ENCODE assay signal across 25 mouse cellular contexts in genomic region chr5:28461376-28461775, GRCm38 (mm10). TPM values are rescaled to one million over a fixed set of nuclear protein-coding genes. Genes with fewer than 3 reads are reported as not detected.
A peak's percentile ranks its signal among the peaks of the same experiment; 100 is the strongest.
DNase-seq lines count a peak whose midpoint lies in the region; ATAC-seq and TF ChIP-seq lines count a peak whose summit lies in the region.
"Had no signal": no experiment of that assay in that cellular context is flagged by ENCODE, and none has a peak within 500 bp of the region (broad histone marks: within the 10 kb centered on the region; RNA-seq: fewer than 3 reads in every experiment).

No protein-coding gene starts in this region.

- H3K9me3 ChIP-seq in hindbrain, embryonic 11.5 days (ENCODE audit: control insufficient read depth, low read length): no peaks in the 10 kb centered on the region
- no peaks in the 10 kb centered on the region for H3K9me3 ChIP-seq in hindbrain, postnatal 0 days (ENCODE audit: low read length)
- no peaks in the 10 kb centered on the region for H3K9me3 ChIP-seq in lung, postnatal 0 days (ENCODE audit: low read length)
- H3K9me3 ChIP-seq in stomach, embryonic 14.5 days (ENCODE audit: control insufficient read depth, low read depth, low read length): no peaks in the 10 kb centered on the region
- H3K9me3 ChIP-seq in stomach, postnatal 0 days (ENCODE audit: control insufficient read depth, low read length): no peaks in the 10 kb centered on the region
- H3K9me3 ChIP-seq in stomach, embryonic 15.5 days: no peaks in the 10 kb centered on the region
- H3K9me3 ChIP-seq: heart, embryonic 12.5 days; hindbrain, embryonic 15.5 days; limb, embryonic 15.5 days; liver, embryonic 15.5 days had no signal

- WGBS in hindbrain, embryonic 11.5 days: 5% methylated on average over 11 of the region's 11 CpGs
- 20% methylated on average over 11 of the region's 11 CpGs for WGBS in hindbrain, postnatal 0 days
- 11% methylated on average over 11 of the region's 11 CpGs for WGBS in lung, postnatal 0 days
- 15% methylated on average over 11 of the region's 11 CpGs for WGBS in stomach, embryonic 14.5 days
- 30% methylated on average over 11 of the region's 11 CpGs for WGBS in stomach, postnatal 0 days
- 19% methylated on average over 11 of the region's 11 CpGs for WGBS in stomach, embryonic 15.5 days

- no peak for DNase-seq in hindbrain, embryonic 11.5 days (ENCODE audit: low spot score)
- DNase-seq in hindbrain, postnatal 0 days (ENCODE audit: low spot score): no peak
- DNase-seq in lung, postnatal 0 days (ENCODE audit: low spot score): no peak
- no peak for DNase-seq in lung, postnatal 10 days
- no peak for DNase-seq in stomach, postnatal 0 days (ENCODE audit: low spot score)
- DNase-seq in cerebellum, adult 11 months: no peak
- DNase-seq: adrenal gland, postnatal 25 days; cerebellum, adult 9-11 months; forebrain, postnatal 0 days; gastrocnemius, postnatal 14 days; heart, adult 18-20 months; heart, postnatal 10 days; kidney, adult 8-10 months; kidney, postnatal 10 days; left cerebral cortex, postnatal 4 days had no signal

- no peak for ATAC-seq in hindbrain, embryonic 11.5 days (ENCODE audit: low FRiP score)
- ATAC-seq in hindbrain, postnatal 0 days: no peak
- ATAC-seq in lung, postnatal 0 days: no peak
- ATAC-seq in stomach, embryonic 14.5 days (ENCODE audit: insufficient number of reproducible peaks, insufficient read depth, low FRiP score, low read depth): no peak
- no peak for ATAC-seq in stomach, postnatal 0 days (ENCODE audit: low FRiP score, low TSS enrichment)
- no peak for ATAC-seq in stomach, embryonic 15.5 days (ENCODE audit: insufficient read depth, low FRiP score, low read depth)
- ATAC-seq: forebrain, postnatal 0 days had no signal

- no peaks in the 10 kb centered on the region for H3K36me3 ChIP-seq in hindbrain, embryonic 11.5 days (ENCODE audit: control insufficient read depth, insufficient read depth, low read length)
- H3K36me3 ChIP-seq in hindbrain, postnatal 0 days (ENCODE audit: insufficient read depth, low read length): no peaks in the 10 kb centered on the region
- no peaks in the 10 kb centered on the region for H3K36me3 ChIP-seq in lung, postnatal 0 days (ENCODE audit: insufficient read depth, low read length)
- no peaks in the 10 kb centered on the region for H3K36me3 ChIP-seq in stomach, embryonic 14.5 days (ENCODE audit: control insufficient read depth, insufficient read depth, low read length)
- H3K36me3 ChIP-seq in stomach, postnatal 0 days (ENCODE audit: control insufficient read depth, insufficient read depth, low read length): no peaks in the 10 kb centered on the region
- H3K36me3 ChIP-seq in stomach, embryonic 15.5 days: no peaks in the 10 kb centered on the region
- H3K36me3 ChIP-seq: heart, embryonic 12.5 days; hindbrain, embryonic 15.5 days; limb, embryonic 15.5 days; liver, embryonic 15.5 days had no signal

- H3K9ac ChIP-seq in hindbrain, embryonic 11.5 days (ENCODE audit: low read depth, low read length): no peak overlapping the region
- H3K9ac ChIP-seq in hindbrain, postnatal 0 days (replicated peaks; ENCODE audit: low read length): no peak overlapping the region
- no peak overlapping the region for H3K9ac ChIP-seq in lung, postnatal 0 days (replicated peaks; ENCODE audit: low read depth)
- 0 out of 2 replicates have a peak overlapping the region, but pooled peaks have one; percentile 4 for H3K9ac ChIP-seq in stomach, embryonic 14.5 days (replicated peaks; ENCODE audit: low read depth, low read length)
- H3K9ac ChIP-seq in stomach, postnatal 0 days (ENCODE audit: low read length): no peak overlapping the region
- no peak overlapping the region for H3K9ac ChIP-seq in stomach, embryonic 15.5 days
- H3K9ac ChIP-seq: forebrain, postnatal 0 days; heart, embryonic 12.5 days; hindbrain, embryonic 15.5 days; limb, embryonic 15.5 days; liver, embryonic 15.5 days had no signal

- 0 out of 2 replicates have a peak overlapping the region, but pooled peaks have one; percentile 5 for H3K4me2 ChIP-seq in hindbrain, embryonic 11.5 days (replicated peaks; ENCODE audit: low read depth, low read length)
- no peak overlapping the region for H3K4me2 ChIP-seq in hindbrain, postnatal 0 days (ENCODE audit: low read depth, low read length)
- H3K4me2 ChIP-seq in lung, postnatal 0 days (replicated peaks; ENCODE audit: low read depth, low read length): 0 out of 2 replicates have a peak overlapping the region, but pooled peaks have one; percentile 14
- peak overlapping the region; percentile 79 for H3K4me2 ChIP-seq in stomach, embryonic 14.5 days (replicated peaks; ENCODE audit: low read depth, low read length)
- no peak overlapping the region for H3K4me2 ChIP-seq in stomach, postnatal 0 days (replicated peaks; ENCODE audit: low read depth)
- peak overlapping the region; percentile 84 for H3K4me2 ChIP-seq in stomach, embryonic 15.5 days
- H3K4me2 ChIP-seq: heart, embryonic 12.5 days; limb, embryonic 15.5 days; liver, embryonic 15.5 days had no signal

- TF ChIP-seq CTCF in hindbrain, postnatal 0 days (IDR thresholded peaks at IDR 0.05; ENCODE audit: low read depth): no peak
- no peak for TF ChIP-seq CTCF in lung, postnatal 0 days (IDR thresholded peaks at IDR 0.05)
- no peak for TF ChIP-seq CTCF in stomach, postnatal 0 days (IDR thresholded peaks at IDR 0.05; ENCODE audit: low read depth)

- H3K27me3 ChIP-seq in hindbrain, embryonic 11.5 days (ENCODE audit: control insufficient read depth, insufficient read depth, low read length): peaks cover 96% of the 10 kb centered on the region
- H3K27me3 ChIP-seq in hindbrain, postnatal 0 days (ENCODE audit: insufficient read depth, low read length): peaks cover 88% of the 10 kb centered on the region
- peaks cover 69% of the 10 kb centered on the region for H3K27me3 ChIP-seq in lung, postnatal 0 days (replicated peaks; ENCODE audit: insufficient read depth, low read length)
- peaks cover 75% of the 10 kb centered on the region for H3K27me3 ChIP-seq in stomach, embryonic 14.5 days (ENCODE audit: control insufficient read depth, insufficient read depth, low read length)
- peaks cover 13% of the 10 kb centered on the region; the same call in 1 of the 2 replicates for H3K27me3 ChIP-seq in stomach, postnatal 0 days (ENCODE audit: control insufficient read depth, insufficient read depth, low read length)
- H3K27me3 ChIP-seq in stomach, embryonic 15.5 days (replicated peaks): peaks cover 90% of the 10 kb centered on the region

- peaks cover 28% of the 10 kb centered on the region for H3K4me1 ChIP-seq in hindbrain, embryonic 11.5 days (replicated peaks; ENCODE audit: control insufficient read depth, insufficient read depth, low read length)
- H3K4me1 ChIP-seq in hindbrain, postnatal 0 days (ENCODE audit: insufficient read depth, low read length): peaks cover 7% of the 10 kb centered on the region; the same call in 1 of the 2 replicates
- no peaks in the 10 kb centered on the region for H3K4me1 ChIP-seq in lung, postnatal 0 days (ENCODE audit: insufficient read depth, low read depth, low read length)
- H3K4me1 ChIP-seq in stomach, embryonic 14.5 days (ENCODE audit: control insufficient read depth, insufficient read depth, low read length): peaks cover 12% of the 10 kb centered on the region; the same call in 1 of the 2 replicates
- H3K4me1 ChIP-seq in stomach, postnatal 0 days (replicated peaks; ENCODE audit: control insufficient read depth, insufficient read depth): 0 out of 2 replicates have a peak, but pooled peaks cover 2% of the 10 kb centered on the region
- peaks cover 15% of the 10 kb centered on the region; the same call in 1 of the 2 replicates for H3K4me1 ChIP-seq in stomach, embryonic 15.5 days
- H3K4me1 ChIP-seq: liver, embryonic 15.5 days had no signal

- no peak overlapping the region for H3K27ac ChIP-seq in hindbrain, embryonic 11.5 days (ENCODE audit: low read depth, low read length)
- no peak overlapping the region for H3K27ac ChIP-seq in hindbrain, postnatal 0 days
- peak overlapping the region; percentile 90 for H3K27ac ChIP-seq in lung, postnatal 0 days (ENCODE audit: low read length)
- peak overlapping the region; percentile 82; the same call in 1 of the 2 replicates for H3K27ac ChIP-seq in stomach, embryonic 14.5 days (ENCODE audit: low read length)
- H3K27ac ChIP-seq in stomach, postnatal 0 days (replicated peaks): no peak overlapping the region
- peak overlapping the region; percentile 2; the same call in 1 of the 2 replicates for H3K27ac ChIP-seq in stomach, embryonic 15.5 days
- H3K27ac ChIP-seq: hindbrain, embryonic 15.5 days; limb, embryonic 15.5 days; liver, embryonic 15.5 days; macrophage had no signal

- no peak overlapping the region for H3K4me3 ChIP-seq in hindbrain, embryonic 11.5 days (ENCODE audit: low read depth, low read length)
- H3K4me3 ChIP-seq in hindbrain, postnatal 0 days (ENCODE audit: low read length): no peak overlapping the region
- no peak overlapping the region for H3K4me3 ChIP-seq in lung, postnatal 0 days (ENCODE audit: low read depth, low read length)
- peak overlapping the region; percentile 60; the same call in 1 of the 2 replicates for H3K4me3 ChIP-seq in stomach, embryonic 14.5 days (ENCODE audit: low read depth, low read length)
- H3K4me3 ChIP-seq in stomach, postnatal 0 days (ENCODE audit: low read depth, low read length): no peak overlapping the region
- H3K4me3 ChIP-seq in stomach, embryonic 15.5 days (replicated peaks): 0 out of 2 replicates have a peak overlapping the region, but pooled peaks have one; percentile 1
- H3K4me3 ChIP-seq: heart, embryonic 12.5 days; limb, embryonic 15.5 days; liver, embryonic 15.5 days had no signal

- no peak for TF ChIP-seq EP300 in lung, postnatal 0 days (IDR thresholded peaks at IDR 0.05)
- no peak for TF ChIP-seq EP300 in stomach, postnatal 0 days (optimal IDR thresholded peaks at IDR 0.05)

RNA-seq across cellular contexts. Expression of gene Shh, which starts 5.7 kb away (rescaled TPM):
- polyA plus RNA-seq in hindbrain, embryonic 11.5 days (2014; fragmentation: Nextera tagmentation; extraction: Ambion mirVana): 1.6 and 2.7 TPM in 2 replicates
- total RNA-seq in hindbrain, postnatal 0 days (2014; rRNA removed): 3.3 and 4.2 TPM in 2 replicates
- polyA plus RNA-seq in hindbrain, postnatal 0 days (2015; fragmentation: Nextera tagmentation; extraction: Ambion mirVana): 0.84 TPM in 2 replicates
- polyA plus RNA-seq in lung, postnatal 0 days (2015; fragmentation: Nextera tagmentation; extraction: Ambion mirVana): 9.7 and 11.7 TPM in 2 replicates
- 4.6 and 5.3 TPM in 2 replicates for polyA plus RNA-seq in stomach, embryonic 14.5 days (2014; fragmentation: Nextera tagmentation; extraction: Ambion mirVana)
- polyA plus RNA-seq in stomach, postnatal 0 days (2015; fragmentation: Nextera tagmentation; extraction: Ambion mirVana): 4.6 and 5.5 TPM in 2 replicates
- polyA plus RNA-seq in stomach, embryonic 15.5 days (2015; fragmentation: Nextera tagmentation; extraction: Ambion mirVana): 7.4 and 7.9 TPM in 2 replicates
- total RNA-seq: common myeloid progenitor, adult 5-6 weeks; ES-E14; gastrocnemius, postnatal 14 days; heart, adult 18-20 months; heart, postnatal 10 days; neutrophil, adult 5-6 weeks had no signal
- polyA plus RNA-seq: liver, embryonic 15.5 days; macrophage had no signal

Comparison
In these comparisons a context has a peak if more than half of its experiments do, and no peak if none do; other contexts are left out.
1. H3K27ac ChIP-seq: peak in lung, postnatal 0 days (single experiment), stomach, embryonic 14.5 days (single experiment) and stomach, embryonic 15.5 days (single experiment); none in hindbrain, embryonic 11.5 days (single experiment), hindbrain, postnatal 0 days (single experiment) and stomach, postnatal 0 days (single experiment).
2. H3K4me2 ChIP-seq: peak in hindbrain, embryonic 11.5 days (single experiment), lung, postnatal 0 days (single experiment), stomach, embryonic 14.5 days (single experiment) and stomach, embryonic 15.5 days (single experiment); none in hindbrain, postnatal 0 days (single experiment) and stomach, postnatal 0 days (single experiment).
3. H3K4me3 ChIP-seq: peak in stomach, embryonic 14.5 days (single experiment) and stomach, embryonic 15.5 days (single experiment); none in hindbrain, embryonic 11.5 days (single experiment), hindbrain, postnatal 0 days (single experiment), lung, postnatal 0 days (single experiment) and stomach, postnatal 0 days (single experiment).